Mouse (Mus musculus) kidney, embryonic 15.5 days (tissue): Measurements from ENCODE around the gene Mcoln1. TPM values are rescaled to one million over a fixed set of nuclear protein-coding genes. Genes with fewer than 3 reads are reported as not detected.

Experiments
- ATAC-seq: fragments of 200-750 bp; cut with Nextera tagmentation; replicated peaks from 2 replicates; pipeline ENCODE4 v1.8.0; 2017; ENCODE audit warnings: moderate TSS enrichment; ENCODE audit not compliant: low FRiP score
- H3K27ac ChIP-seq: fragments of 300-500 bp; sonication (generic); 2 replicates; pipeline ENCODE4 v1.5.1; 2015; ENCODE audit warnings: mild to moderate bottlenecking, inconsistent platforms
- H3K27me3 ChIP-seq: fragments of 300-500 bp; sonication (generic); 2 replicates; pipeline ENCODE4 v1.6.1; 2015; ENCODE audit warnings: inconsistent platforms
- H3K36me3 ChIP-seq: fragments of 300-500 bp; sonication (generic); 2 replicates; pipeline ENCODE4 v1.6.1; 2015; ENCODE audit warnings: inconsistent platforms
- H3K4me1 ChIP-seq: fragments of 300-500 bp; sonication (generic); 2 replicates; pipeline ENCODE4 v1.6.1; 2015; ENCODE audit warnings: inconsistent platforms
- H3K4me2 ChIP-seq: fragments of 300-500 bp; sonication (generic); 2 replicates; pipeline ENCODE4 v1.6.1; 2015; ENCODE audit warnings: moderate library complexity, mild to moderate bottlenecking, inconsistent platforms
- H3K4me3 ChIP-seq: fragments of 300-500 bp; sonication (generic); replicated peaks from 2 replicates; pipeline ENCODE4 v1.5.1; 2015; ENCODE audit warnings: mild to moderate bottlenecking, inconsistent platforms
- H3K9ac ChIP-seq: fragments of 300-500 bp; sonication (generic); 2 replicates; pipeline ENCODE4 v1.6.1; 2015; ENCODE audit warnings: mild to moderate bottlenecking, inconsistent platforms
- H3K9me3 ChIP-seq: fragments of 300-500 bp; sonication (generic); replicated peaks from 2 replicates; pipeline ENCODE4 v1.6.1; 2016; ENCODE audit warnings: inconsistent platforms
- WGBS: fragments of 180-500 bp; shearing (Covaris S2); methylation state at CpG from one replicate; pipeline ENCODE4 v1.1.7; 2015; ENCODE audit warnings: mixed read lengths; 5-methylcytosine and 5-hydroxymethylcytosine counted together
- polyA plus RNA-seq: library from polyadenylated mRNA; unstranded; fragments of >200 nt; fragmentation: Nextera tagmentation; extraction: Ambion mirVana; gene quantifications from 2 replicates; pipeline ENCODE4 v1.2.1, GENCODE M21; 2015

Mcoln1 gene
- 56.0 and 57.1 TPM in 2 replicates for polyA plus RNA-seq

DNA sequence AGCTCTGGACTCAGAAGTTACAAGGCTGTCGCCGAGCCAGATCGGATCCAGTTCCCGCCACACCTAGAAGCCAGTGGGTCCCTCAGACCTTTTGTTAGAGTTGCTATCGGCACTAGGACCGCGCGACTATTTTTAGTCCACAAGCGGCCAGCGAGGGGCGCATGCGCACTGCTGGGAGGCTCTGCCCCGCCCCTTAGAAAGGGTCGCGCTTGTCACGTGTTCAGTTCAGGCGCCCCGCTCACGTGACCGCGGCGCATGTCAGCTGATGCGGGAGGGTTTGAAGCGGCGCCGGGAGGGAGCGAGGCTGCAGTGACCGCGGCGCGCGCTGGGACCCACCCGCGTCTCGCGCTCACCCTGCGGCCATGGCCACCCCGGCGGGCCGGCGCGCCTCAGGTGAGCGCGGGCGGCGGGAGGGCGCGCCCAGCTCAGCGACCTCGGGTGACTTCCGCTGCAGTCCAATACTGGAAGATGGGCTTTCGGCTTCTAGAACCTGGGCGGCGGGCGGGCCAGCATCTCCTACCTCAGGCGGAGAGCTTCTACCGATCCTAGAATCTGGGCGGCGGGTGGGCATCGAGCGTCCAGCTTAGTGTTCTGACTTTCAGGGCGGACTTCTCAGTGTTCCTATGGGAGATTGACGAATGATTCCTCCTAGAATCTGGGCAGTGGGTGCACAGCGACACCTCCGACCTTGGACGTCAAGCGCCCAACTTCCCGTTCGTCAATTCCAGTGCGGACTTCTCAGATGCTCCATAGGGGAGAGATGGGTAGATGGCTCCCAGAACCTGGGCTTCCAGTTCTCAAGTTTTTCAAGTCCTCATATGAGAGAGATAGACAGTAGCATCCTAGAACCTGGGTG lies at the start of gene Mcoln1:
Gene Mcoln1 (plus strand): TSS at position 223 of the 856 bp plus-strand sequence.
- H3K27me3 ChIP-seq: no peaks in the 10 kb centered on the region
- H3K36me3 ChIP-seq: peaks cover 39% of the 10 kb centered on the region
- H3K4me2 ChIP-seq: peak within 1 kb of the TSS; percentile 84
- H3K4me1 ChIP-seq: peaks cover 23% of the 10 kb centered on the region
- peak within 1 kb of the TSS; percentile 94 for H3K27ac ChIP-seq
- ATAC-seq: peak; percentile 93
- H3K9ac ChIP-seq: peak within 1 kb of the TSS; percentile 90
- peak within 1 kb of the TSS; percentile 91 for H3K4me3 ChIP-seq
- H3K9me3 ChIP-seq: no peaks in the 10 kb centered on the region; the same call in 1 of the 2 replicates
- WGBS: under 1% methylated on average over 70 of the region's 70 CpGs

GRCm38 (mm10) chr8:3450670-3451069 lies 49.6 kb upstream of the Mcoln1 start:
- Histone ChIP-seq H3K9ac (no peak overlapping the region), H3K9me3 (no peaks in the 10 kb centered on the region), H3K36me3 (peaks cover 97% of the 10 kb centered on the region), H3K27ac (no peak overlapping the region), H3K4me3 (no peak overlapping the region), H3K27me3 (no peaks in the 10 kb centered on the region), H3K4me1 (no peaks in the 10 kb centered on the region), H3K4me2 (no peak overlapping the region)
- ATAC-seq: no peak
- 39% methylated on average over 5 of the region's 5 CpGs for WGBS

DNA sequence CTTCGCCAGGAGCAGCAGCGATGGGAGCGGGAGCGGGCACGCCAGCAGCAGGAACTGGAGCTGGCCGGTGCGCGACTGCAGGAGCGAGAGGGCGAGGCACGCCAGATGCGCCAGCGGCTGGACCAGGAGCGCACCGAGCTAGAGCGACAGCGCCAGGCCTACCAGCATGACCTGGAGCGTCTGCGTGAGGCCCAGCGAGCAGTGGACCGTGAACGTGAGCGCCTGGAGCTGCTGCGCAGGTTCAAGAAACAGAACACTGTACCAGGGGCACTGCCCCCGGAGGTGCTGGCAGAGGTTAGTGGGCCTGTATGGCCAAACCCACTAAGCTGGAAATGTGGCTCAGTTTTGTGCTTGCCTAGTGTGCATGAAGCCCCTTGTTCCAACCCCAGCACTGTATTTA lies 48.3 kb upstream of the Mcoln1 start:
- peaks cover 98% of the 10 kb centered on the region for H3K36me3 ChIP-seq
- H3K4me3 ChIP-seq: no peak overlapping the region
- no peak overlapping the region for H3K9ac ChIP-seq
- no peaks in the 10 kb centered on the region for H3K27me3 ChIP-seq
- H3K4me2 ChIP-seq: no peak overlapping the region
- H3K4me1 ChIP-seq: no peaks in the 10 kb centered on the region
- H3K9me3 ChIP-seq: no peaks in the 10 kb centered on the region
- ATAC-seq: 0 out of 2 replicates have a peak, but pooled peaks have one; percentile 47
- H3K27ac ChIP-seq: no peak overlapping the region
- WGBS: 87% methylated on average over 25 of the region's 25 CpGs

DNA sequence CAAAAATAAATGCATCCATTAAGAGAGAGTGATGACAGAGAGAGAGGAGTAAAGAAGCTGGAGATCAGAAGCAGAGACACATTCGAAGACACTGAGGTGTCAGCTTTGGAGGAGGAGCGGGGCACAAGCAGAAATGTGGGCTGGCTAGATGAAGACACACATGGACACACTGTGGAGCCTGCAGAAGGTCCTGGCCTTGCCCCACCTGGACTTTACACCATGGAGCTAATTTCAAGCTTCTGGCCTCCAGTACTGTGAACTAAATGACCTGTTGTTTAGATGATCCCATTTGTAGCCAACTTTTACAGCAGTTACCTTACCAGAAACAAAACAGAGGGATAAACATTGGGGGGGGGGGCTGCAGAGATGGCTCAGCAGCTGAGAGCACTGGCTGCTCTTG lies 37.0 kb upstream of the Mcoln1 start:
- Histone ChIP-seq H3K9me3 (no peaks in the 10 kb centered on the region), H3K27me3 (no peaks in the 10 kb centered on the region), H3K4me2 (no peak overlapping the region), H3K4me3 (no peak overlapping the region), H3K36me3 (0 out of 2 replicates have a peak, but pooled peaks cover 2% of the 10 kb centered on the region), H3K4me1 (peaks cover 10% of the 10 kb centered on the region), H3K9ac (no peak overlapping the region), H3K27ac (no peak overlapping the region)
- no peak for ATAC-seq
- 88% methylated on average over 2 of the region's 2 CpGs for WGBS

DNA sequence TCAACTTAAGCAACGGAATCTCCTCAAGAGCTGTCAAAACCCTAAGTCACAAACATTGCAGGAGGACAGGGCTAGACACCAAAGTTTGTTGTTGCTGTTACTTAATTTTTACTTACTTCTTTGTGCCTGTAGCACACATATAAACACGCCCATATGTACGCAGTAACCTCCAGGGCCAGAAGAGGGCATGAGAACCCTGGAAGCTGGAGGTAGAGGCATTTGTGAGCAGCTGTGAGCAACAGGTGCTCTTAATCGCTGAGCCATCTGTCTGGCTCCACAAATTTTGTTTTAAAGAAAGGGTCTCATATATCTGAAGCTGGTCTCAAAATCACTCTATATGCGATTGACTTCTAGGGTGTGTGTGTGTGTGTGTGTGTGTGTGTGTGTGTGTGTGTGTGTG lies 35.9 kb upstream of the Mcoln1 start:
- Histone ChIP-seq H3K4me1 (peaks cover 11% of the 10 kb centered on the region), H3K36me3 (no peaks in the 10 kb centered on the region), H3K9me3 (no peaks in the 10 kb centered on the region), H3K4me2 (no peak overlapping the region), H3K27me3 (no peaks in the 10 kb centered on the region), H3K4me3 (no peak overlapping the region), H3K9ac (no peak overlapping the region), H3K27ac (no peak overlapping the region)
- WGBS: 53% methylated on average over 5 of the region's 5 CpGs
- 0 out of 2 replicates have a peak, but pooled peaks have one; percentile 11 for ATAC-seq

DNA sequence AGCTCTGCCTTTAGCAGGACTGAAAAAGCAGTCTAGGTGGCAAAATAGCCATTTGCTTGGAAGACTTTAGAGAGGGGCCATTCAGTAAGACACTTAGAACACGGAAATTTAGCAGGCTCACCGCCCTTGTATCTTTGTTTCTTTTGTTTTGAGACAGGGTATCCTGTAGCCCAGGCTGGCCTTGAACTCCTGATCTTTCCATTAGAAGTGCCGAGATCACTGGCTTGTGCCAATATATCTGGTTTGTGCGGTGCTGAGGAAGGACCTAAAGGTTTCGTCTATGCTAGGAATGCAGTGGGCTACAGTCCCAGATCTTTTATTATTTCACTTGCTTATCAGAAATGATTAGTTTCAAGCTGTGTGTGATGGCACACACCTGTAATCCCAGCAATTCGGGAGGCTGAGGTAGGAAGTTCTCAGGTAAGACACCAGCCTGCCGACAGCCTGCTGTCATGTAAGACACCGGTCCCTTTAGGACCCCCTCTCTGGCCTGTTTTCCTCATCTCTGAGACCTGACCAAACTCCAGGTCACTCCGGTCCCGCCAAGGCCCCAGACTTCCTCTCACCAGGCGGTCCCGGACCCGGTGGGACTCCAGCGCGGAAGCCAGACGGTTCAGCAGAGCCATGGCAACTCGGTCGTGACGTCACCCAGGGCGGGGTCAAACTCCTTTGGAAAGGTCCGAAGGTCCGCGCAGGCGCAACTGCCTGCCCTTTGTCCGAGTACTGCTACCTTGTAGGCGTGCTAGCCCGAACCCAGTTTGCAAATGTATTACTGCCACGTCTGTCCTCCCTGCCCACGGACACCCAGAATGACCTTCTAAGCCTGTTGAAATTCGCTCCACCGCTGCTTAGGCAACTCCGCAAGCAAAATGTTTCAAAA lies 33.0 kb upstream of the Mcoln1 start, which contains the start of gene Pex11g:
Gene Pex11g (minus strand): TSS at position 675 of the 880 bp plus-strand sequence.
- peak; percentile 93 for ATAC-seq
- peak within 1 kb of the TSS; percentile 81 for H3K27ac ChIP-seq
- no peaks in the 10 kb centered on the region for H3K27me3 ChIP-seq
- H3K9ac ChIP-seq: peak within 1 kb of the TSS; percentile 53; the same call in 1 of the 2 replicates
- peak within 1 kb of the TSS; percentile 78 for H3K4me2 ChIP-seq
- 6% methylated on average over 32 of the region's 32 CpGs for WGBS
- H3K9me3 ChIP-seq: no peaks in the 10 kb centered on the region
- peak within 1 kb of the TSS; percentile 50 for H3K4me3 ChIP-seq
- H3K36me3 ChIP-seq: no peaks in the 10 kb centered on the region
- H3K4me1 ChIP-seq: peaks cover 14% of the 10 kb centered on the region

DNA sequence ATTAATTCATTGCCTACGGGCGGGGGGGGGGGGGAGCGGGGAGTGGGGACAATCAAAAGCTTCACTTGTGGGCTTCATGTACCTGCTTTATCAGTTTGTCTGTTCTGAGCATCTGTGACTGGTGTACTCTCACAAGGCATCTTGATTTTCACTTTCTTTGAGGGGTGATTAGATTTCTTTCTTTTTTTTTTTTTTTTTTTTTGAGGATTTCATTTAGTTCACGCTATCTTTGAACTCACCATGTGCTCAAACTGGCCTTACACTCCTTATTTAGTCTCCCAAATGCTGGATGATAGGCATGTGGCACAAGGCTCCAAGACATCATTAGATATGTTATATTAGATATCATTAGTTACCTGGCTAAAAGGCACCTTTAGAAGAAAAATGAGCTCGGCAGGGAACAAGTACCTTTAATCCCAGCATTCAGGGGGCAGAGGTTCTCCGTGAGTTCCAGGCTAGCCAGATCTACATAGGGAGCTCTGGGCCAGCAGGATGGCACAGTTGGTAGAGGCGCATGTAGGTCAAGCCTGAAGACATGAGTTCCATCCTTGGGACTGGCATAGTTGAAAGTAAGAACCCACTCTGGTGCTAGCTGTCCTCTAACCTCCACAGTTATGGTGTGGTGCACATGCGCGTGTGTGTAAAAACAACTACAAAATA lies 32.2 kb upstream of the Mcoln1 start:
- Histone ChIP-seq H3K36me3 (no peaks in the 10 kb centered on the region), H3K4me3 (peak overlapping the region; percentile 50), H3K27me3 (no peaks in the 10 kb centered on the region), H3K27ac (peak overlapping the region; percentile 81), H3K4me1 (peaks cover 14% of the 10 kb centered on the region), H3K9me3 (no peaks in the 10 kb centered on the region), H3K9ac (peak overlapping the region; percentile 53; the same call in 1 of the 2 replicates), H3K4me2 (peak overlapping the region; percentile 78)
- 52% methylated on average over 9 of the region's 9 CpGs for WGBS
- peak; percentile 9 for ATAC-seq

- no peak overlapping the region for H3K4me2 ChIP-seq
- WGBS: 100% methylated on average over 1 of the region's 1 CpGs
- H3K4me1 ChIP-seq: peaks cover 14% of the 10 kb centered on the region
- no peak overlapping the region for H3K27ac ChIP-seq
- H3K9ac ChIP-seq: no peak overlapping the region
- no peak overlapping the region for H3K4me3 ChIP-seq
- H3K9me3 ChIP-seq: no peaks in the 10 kb centered on the region
- H3K27me3 ChIP-seq: no peaks in the 10 kb centered on the region
- no peak for ATAC-seq
- no peaks in the 10 kb centered on the region for H3K36me3 ChIP-seq
Measured at GRCm38 (mm10) chr8:3468838-3469237, 31.4 kb upstream of the Mcoln1 start.

DNA sequence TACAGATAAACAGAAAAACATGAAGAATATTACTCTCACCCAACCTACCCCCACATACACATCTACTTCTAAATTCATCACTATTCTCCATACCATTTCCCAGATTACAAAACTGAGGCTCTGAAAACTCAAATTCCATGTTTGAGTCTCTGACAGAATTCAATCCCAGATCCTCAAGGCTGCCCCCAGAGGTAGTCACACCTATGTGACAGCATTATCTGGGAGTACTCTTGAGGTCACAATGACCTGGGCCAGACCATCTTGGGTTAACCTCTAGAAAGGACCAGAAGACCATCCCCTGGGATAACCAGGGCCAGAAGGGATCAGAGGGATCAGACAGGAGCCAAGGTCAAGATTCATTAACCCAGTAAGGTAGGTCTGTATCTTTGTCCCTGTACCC lies 29.7 kb upstream of the Mcoln1 start, which contains the start of gene Tex45:
Gene Tex45 (plus strand): TSS at position 301 of the 400 bp plus-strand sequence.
- H3K9me3 ChIP-seq: no peaks in the 10 kb centered on the region
- H3K9ac ChIP-seq: no peak within 1 kb of the TSS
- H3K36me3 ChIP-seq: no peaks in the 10 kb centered on the region
- no peak within 1 kb of the TSS for H3K27ac ChIP-seq
- H3K27me3 ChIP-seq: peaks cover 6% of the 10 kb centered on the region; the same call in 1 of the 2 replicates
- peaks cover 14% of the 10 kb centered on the region for H3K4me1 ChIP-seq
- ATAC-seq: no peak
- no peak within 1 kb of the TSS for H3K4me2 ChIP-seq
- no peak within 1 kb of the TSS for H3K4me3 ChIP-seq

GRCm38 (mm10) chr8:3475715-3476429 lies 24.4 kb upstream of the Mcoln1 start:
- Histone ChIP-seq H3K9me3 (no peaks in the 10 kb centered on the region), H3K4me3 (peak overlapping the region; percentile 26), H3K9ac (0 out of 2 replicates have a peak overlapping the region, but pooled peaks have one; percentile 2), H3K4me1 (peaks cover 7% of the 10 kb centered on the region; the same call in 1 of the 2 replicates), H3K36me3 (no peaks in the 10 kb centered on the region), H3K4me2 (peak overlapping the region; percentile 54), H3K27me3 (peaks cover 18% of the 10 kb centered on the region; the same call in 1 of the 2 replicates), H3K27ac (no peak overlapping the region)
- no peak for ATAC-seq
- 22% methylated on average over 37 of the region's 37 CpGs for WGBS
